Mouse (Mus musculus) bone marrow, adult 2 months (tissue): ENCODE data around the gene Ndufb7.

Experiments
- CTCF ChIP-seq: fragments of 200-500 bp; IDR thresholded peaks from 2 replicates; pipeline ENCODE4 v1.5.1; 2011; ENCODE audit warnings: low read length, control low read depth; ENCODE audit not compliant: control insufficient read depth, insufficient read depth
- POLR2A ChIP-seq: fragments of 200-500 bp; IDR thresholded peaks from 2 replicates; pipeline ENCODE4 v1.6.1; 2011; ENCODE audit warnings: low read depth, mild to moderate bottlenecking, control low read depth, low read length, borderline replicate concordance; ENCODE audit not compliant: control insufficient read depth

- TF ChIP-seq CTCF: peak; percentile 96
- no peak; the same call in 1 of the 2 replicates for TF ChIP-seq POLR2A
Measured at GRCm38 (mm10) chr8:83566469-83567395, at the start of gene Ndufb7.
